Mouse (Mus musculus): Measurements from ENCODE around the gene Unc13b.
A peak's percentile ranks its signal among the peaks of the same experiment; 100 is the strongest.

Unc13b gene

DNA sequence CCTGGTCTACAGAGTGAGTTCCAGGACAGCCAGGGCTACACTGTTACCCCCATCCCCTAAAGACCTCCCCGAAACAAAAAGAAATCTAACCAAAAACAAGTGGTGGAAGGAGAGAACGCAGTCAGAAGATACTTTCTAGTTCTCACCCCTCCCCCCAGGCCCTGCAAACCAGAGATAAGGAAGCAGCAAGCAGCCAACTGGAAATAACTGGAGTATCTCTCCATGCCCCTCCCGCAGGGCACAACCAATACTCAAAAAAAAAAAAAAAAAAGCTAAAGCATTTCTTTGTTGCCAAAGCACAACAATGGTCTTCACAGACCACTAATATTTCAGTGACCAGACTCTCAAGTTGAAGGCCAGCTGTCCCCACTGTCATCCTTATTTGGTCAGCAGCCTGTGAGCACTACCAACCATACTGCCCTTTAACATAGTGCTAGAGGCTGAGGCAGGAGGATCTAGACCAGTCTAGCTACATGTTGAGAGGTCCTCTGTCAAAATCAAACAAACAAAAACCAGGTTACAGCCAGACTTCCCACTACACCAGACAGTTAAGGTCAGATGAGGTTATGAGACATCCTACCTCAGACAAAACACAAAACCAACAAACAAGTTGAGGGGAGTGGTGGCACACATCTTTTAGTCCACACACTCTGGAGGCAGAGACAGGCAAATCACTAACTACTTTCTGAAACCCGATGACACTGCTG, 20.7 kb upstream of the Unc13b start:
- DNase-seq (ENCODE audit: low spot score), result no peak

DNA sequence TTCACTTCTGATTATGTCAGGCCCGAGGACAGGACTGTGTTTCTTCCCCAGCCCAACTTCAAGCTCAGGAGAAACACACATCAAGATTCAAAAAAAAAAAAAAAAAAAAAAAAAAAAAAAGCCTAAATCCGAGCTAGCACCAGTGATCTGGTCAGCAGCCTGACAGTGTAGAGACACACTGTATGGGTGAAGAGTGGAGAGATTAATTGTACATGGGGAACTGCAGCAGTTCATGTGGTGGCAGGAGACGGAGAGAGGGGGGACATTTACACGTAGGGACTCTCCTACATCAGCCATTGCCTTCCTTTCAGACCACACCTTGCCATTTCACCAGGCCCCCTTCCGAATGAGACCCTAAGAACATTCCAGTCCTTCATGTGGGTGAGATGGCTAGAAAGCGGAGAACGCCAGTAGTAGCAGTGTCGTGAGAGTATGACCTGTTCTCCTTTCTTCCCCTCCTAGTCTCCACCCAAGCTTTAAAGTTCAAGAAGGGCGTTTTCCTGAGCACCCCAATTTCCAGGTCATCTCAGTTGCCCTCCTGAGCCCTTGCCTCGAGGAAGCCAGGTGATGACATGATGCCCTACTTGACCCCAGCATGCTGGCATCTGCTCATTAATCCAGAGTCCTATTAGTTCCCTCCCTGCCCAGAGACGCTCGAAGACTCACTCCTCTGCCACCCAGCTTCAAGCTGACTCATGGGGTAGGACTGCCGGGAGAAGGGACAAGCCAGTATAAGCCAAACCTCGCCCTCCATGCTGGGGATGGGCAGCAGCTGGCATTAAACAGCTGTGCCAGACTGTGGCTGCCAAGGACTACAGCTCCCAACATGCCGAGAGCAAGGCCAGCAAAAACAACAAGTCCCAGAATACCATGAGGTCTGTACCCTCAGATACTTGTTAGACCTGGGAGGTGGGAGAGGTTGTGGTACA, 19.9 kb upstream of the Unc13b start:
- DNase-seq (ENCODE audit: low spot score), result peak; percentile 78

DNA sequence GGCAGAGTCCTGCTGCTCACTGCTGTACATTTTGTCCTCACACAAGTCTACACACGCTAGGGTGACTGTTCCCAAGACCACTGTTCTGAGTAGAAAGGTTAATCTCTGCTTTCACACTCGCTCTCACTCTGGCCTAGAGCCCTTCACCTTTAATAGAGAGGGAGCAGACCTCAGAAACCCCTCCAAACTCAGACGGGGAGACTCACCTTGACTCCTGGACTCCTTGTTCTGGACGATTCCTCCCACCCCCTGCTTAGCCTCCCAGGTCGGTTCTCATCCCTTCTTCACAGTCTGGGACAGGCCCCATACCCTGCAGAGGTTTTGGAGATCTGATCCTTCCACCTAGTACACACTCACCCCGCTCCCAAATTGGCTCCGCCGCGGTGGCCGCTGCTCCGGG, 19.1 kb upstream of the Unc13b start:
- DNase-seq (ENCODE audit: low spot score), result no peak

DNA sequence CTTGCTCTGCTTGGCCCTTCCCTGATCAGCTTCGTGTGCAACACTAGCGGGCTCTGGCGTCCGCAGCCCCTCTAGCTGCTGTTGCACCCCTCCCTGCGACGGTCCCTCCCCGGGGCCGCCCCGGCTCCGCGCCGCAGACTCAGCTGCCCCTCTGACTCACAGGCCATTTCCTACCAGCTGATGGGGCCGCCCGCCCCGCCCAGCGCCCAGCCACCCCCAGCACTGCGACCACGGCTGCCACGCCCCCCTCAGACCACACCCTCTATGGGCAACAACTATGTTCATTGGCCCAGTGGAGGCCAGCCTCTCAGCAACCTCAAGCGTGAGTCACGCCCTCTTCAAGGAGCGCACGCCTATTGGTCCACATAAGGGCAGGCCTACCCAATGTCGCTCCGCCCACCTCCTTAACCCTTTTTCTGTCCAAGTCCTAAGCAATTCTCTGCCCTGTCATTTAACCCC, 18.6 kb upstream of the Unc13b start:
- DNase-seq (ENCODE audit: low spot score), result peak; percentile 94

DNA sequence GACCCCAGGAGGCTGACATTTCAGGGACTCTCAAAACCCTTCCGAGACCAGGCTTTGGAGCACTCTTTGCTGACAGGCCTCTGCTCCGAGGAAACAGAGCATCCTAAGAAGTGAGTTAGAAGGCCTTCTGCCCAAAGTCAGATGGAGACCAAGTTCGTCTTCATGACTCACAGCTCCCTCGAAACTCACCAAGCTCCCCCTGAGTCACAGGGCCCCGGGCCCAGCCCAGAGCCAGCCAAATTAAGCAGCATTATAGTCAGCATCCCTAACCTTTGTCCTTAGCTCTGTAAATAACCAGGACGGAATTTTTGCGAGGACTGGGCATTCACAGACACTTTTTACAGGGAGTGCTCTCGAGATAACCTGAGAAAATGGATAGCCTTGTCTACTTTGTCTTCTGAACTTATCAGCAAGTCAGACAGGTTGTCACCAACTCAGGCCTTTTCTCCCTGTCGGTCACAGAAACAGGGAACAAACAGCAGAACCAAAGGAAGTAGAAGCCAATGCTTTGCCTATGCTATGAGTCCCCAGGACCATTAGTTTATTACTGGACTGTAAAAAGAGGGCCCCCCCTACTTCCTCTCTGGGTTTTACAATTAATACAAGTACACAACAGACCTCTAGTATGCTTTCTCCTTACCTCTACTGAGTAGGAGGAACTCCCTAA, 17.7 kb upstream of the Unc13b start:
- peak; percentile 22 for DNase-seq (ENCODE audit: low spot score)

DNA sequence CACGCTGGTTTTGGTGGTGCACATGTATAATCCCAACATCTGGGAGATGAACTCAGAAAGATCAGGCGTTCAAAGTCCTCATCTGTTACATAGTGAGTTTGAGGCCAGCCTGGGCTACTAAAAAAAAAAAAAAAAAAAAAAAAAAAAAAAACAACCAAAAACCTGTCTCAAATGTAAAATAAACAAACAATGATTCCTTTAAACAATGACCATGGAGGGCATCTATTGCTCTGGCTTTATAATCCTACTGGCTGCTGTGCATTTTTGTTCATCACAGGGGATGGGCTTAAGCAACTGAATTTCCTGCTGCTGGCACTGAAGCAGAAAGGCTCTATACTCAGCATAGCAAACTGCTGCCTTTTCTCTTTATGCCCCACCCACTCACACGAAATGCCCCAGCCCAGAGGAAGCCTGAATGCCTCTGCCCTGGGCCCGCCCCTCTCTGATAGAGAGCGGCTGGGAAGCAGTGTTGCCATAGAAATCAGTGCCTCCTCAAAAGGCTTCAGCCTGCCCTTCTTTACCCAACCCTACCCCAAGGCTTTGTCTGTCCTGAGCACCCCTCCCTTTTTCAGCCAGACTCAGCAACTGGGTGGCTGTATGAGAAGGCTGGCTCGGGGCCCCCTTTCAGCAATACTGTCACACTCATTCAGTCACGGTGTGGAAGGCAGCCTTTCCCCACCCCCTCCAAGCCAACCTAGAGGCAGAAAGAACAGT, 15.0 kb upstream of the Unc13b start:
- peak; percentile 71 for DNase-seq (ENCODE audit: low spot score)

DNA sequence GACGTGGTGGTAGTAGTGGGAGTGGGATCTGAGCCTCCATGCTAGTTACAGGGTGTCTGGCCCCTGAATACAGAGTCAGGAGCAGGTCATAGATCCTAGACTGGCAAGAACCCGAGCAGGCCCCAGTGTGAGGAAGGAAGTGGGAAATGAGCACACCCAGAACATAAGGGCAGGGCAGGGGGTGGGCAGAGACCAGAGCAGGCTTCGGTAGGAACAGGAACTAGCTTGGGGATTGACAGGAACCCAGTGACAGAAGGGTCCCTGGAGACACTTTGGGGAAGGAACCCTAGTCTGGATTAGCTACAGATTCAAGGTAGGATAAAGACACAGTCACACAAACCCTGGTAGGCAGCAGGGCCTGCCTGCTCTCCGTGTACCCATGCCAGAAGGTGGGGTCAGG, 14.1 kb upstream of the Unc13b start:
- peak; percentile 24 for DNase-seq (ENCODE audit: low spot score)

DNA sequence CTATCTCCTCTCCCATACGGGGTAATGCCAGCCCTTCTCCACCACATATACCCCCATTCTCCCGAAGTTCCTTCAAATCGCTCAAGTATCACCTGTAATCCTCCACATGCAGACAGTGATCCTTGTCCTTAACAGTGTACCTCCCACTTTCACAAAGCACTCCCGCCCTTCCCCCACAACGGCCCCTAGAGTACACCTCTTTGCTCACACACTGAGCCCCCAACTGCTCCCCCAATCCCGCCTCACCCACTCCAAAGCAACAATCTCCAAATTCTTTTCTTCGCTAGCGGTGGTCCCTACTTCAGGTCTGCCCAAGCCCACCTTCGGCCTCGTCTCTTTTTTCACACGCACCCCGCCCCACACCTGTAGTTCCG, 13.5 kb upstream of the Unc13b start:
- no peak for DNase-seq (ENCODE audit: low spot score)

DNA sequence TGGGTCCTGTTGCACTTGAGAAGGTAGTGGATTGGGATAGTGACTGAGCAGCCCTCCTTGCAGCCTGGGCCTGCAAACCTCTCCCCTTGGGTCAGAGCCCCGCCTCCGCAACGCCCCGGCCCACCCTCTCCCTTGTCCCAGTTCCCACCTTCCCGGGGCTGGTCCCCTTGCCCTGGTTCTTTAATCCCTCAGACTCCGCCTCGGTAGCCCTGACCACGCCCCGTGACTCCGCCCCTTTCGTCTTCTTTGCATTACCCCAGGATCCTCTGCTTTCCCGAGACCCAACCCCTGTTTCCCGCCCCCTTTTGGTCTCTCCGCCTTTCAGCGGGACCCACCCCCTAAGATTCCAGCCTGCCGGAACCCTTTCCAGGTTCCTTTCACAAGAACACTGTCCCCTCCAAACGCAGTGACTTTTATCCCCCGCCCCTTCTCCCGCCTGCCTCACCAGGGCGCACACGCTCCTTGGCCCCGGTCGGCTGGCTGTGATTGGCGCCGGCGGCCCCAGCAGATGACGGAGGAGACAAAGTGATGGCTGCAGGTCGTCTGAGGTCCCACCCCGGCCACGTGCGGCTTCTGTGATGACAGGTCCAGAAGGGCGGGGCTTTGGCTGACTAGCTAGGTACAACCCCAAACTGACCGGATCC, 13.0 kb upstream of the Unc13b start, which contains the start of gene Fam214b:
Fam214b (minus strand) TSS at position 562 of the 644 bp plus-strand sequence.
- peak; percentile 94 for DNase-seq (ENCODE audit: low spot score)

DNA sequence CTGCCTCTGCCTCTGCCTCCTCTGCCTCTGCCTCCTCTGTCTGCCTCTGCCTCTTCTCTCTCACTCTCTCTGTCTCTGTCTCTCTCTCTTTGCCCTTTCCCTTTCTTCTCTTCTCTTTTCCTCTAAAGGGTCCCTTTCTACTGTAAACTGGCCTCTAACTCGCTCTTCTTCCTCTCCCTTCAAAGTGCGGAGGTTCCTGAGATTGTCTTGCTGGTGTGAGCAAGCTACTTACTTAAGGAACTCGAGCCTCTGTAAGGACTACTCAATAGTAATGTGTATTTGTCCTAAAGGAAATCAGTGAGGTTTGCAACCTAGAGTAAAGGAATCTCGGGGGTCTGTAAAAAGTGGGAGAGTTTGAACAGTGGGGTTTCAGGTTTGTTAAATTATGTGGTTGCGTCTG, 12.1 kb upstream of the Unc13b start:
- DNase-seq (ENCODE audit: low spot score), result no peak

DNA sequence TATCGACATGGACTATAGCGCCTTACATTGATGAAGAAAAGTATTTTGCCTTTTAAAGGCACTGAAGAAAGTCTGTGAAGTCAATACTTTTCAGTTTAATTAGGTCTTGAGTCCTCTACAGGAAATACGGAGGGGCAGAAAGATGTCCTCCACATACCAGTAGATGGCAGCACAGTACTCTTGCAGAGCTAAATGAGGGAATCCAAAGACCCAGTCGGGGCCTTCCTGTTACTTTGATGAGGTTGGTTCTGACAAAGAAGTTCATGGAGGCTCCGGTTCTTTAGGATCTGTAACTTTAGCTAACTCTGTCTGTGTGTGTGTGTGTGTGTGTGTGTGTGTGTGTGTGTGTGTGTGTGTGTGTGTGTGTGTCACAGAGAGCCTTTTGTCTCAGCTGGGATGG, 11.5 kb upstream of the Unc13b start:
- DNase-seq (ENCODE audit: low spot score), result peak; percentile 82

DNA sequence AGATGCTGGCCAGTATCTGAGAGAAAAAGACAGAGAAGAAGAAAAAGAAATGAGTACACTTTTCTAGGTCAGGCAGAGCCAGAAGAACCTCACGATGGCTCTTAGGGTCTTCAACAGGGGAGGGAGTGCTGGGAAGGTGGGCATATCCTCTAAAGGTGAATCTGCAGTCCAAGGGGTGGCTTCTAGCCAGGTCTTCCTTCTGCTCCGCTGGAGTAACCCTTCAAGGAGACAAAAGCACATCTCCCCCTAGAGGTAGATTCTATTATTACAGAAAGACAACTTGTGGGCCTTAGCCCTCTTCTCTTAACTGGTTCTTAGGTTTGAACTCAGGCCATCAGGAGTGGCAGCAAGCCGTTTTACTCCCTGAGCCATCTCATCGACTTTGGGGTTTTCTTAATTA, 6.1 kb upstream of the Unc13b start:
- peak; percentile 76 for DNase-seq (ENCODE audit: low spot score)

DNA sequence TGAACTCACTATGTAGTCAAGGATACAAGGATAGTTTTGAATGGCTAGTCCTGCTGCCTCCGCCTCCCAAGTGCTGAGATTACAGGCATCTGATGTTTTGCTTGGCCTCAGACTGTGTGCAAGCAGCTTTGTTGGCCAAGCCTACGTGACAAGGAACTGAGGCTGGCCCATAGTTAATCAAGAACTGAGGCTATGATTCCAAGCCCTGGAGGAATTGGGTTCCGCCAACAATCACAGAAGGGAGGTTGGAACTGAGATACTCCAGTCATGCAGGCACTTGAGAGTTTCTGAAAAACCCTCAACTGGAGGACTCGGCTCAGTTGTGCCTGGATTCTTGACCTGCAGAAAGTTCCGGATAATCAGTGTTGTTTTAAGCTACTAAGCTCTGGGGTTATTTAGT, 1.1 kb upstream of the Unc13b start:
- DNase-seq (ENCODE audit: low spot score), result no peak

DNA sequence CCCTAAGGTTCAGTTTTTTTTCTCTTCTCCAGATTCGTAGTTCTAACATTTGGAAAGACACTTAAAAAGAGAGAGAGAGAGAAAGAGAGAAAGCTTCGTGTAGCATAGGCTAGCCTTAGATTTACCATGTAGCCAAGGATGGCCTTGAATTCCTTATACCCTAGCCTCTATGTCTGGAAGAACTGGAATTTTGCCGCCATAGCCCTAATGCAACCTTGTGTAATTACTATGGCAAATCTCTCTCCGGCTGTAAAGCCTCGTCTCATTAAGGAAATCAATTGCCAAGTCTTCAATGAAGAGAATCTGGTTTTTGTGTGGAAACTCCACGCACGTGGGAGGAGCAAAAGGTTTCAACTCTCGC, 381 bp upstream of the Unc13b start:
- DNase-seq (ENCODE audit: low spot score), result no peak

DNA sequence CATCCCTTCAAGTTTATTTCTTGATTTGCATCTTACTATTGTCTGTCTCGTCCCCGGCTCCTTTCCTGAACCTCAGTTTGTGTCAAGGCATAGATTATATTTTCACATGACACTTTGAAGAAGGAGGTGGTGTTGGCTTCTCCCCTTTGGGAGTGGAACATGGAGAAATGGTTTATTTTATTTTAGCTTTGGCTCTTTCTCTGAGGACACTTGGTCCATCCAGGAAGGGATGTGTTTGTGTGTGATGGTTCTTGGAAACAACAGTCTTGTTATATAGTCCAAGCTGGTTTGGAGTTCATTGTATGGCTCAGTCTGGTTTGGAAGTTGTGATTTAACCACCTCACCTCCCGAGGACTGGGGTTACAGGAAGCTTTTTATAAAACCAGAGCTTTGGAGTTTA, 944 bp downstream of the Unc13b start:
- no peak for DNase-seq (ENCODE audit: low spot score)

DNA sequence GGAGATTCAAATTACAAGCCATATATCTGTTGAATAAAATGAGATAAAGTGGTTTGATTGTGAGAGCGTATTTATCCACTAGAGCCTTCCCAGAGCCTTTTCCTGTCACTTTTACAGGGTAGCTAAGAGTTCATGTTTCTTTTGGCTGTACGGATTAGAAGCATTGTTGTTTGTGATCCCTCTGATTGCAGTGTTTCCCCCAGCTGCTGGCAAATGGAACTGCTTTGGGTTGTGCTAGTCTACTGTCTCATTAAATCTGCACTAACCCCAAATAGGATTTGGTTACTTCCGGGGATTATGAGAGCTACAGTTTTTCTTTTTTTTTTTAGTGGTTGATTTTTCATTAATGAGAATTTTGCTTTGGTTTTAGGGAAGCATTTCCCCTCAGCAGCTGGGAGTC, 1.5 kb downstream of the Unc13b start:
- DNase-seq (ENCODE audit: low spot score), result no peak

DNA sequence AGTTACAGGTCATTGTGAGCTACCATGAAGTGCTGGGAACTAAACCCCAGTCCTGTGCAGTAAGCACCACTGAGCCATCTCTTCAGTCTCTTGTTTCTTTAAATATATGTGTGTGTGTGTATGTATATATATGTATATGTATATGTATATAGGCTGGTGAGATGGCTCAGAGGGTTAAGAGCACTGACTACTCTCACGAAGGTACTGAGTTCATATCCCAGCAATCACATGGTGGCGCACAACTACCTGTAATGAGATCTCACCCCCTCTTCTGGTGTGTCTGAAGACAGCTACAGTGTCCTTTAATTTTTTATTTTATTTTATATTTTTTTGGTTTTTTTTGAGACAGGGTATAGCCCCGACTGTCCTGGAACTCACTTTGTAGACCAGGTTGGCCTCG, 6.7 kb downstream of the Unc13b start:
- no peak for DNase-seq (ENCODE audit: low spot score)

DNA sequence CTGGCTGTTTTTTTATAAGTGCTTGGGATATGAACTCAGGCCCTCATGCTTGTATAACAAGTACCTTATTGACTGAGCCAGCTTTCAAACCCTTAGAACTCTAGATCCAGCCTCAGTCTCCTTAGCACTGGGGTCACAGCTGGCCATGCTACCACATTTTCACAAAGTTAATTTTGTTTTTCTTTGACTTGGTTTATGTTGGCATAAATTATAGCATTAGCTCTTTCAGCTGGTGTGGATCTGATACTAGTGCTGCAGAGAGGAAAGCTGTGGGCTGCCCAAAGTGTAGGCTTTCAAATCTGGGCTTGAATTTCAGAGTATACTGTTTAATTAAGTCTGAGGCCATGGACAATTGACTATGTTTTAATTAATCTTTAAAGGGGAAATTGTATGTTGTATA, 16.2 kb downstream of the Unc13b start:
- DNase-seq (ENCODE audit: low spot score), result no peak

DNA sequence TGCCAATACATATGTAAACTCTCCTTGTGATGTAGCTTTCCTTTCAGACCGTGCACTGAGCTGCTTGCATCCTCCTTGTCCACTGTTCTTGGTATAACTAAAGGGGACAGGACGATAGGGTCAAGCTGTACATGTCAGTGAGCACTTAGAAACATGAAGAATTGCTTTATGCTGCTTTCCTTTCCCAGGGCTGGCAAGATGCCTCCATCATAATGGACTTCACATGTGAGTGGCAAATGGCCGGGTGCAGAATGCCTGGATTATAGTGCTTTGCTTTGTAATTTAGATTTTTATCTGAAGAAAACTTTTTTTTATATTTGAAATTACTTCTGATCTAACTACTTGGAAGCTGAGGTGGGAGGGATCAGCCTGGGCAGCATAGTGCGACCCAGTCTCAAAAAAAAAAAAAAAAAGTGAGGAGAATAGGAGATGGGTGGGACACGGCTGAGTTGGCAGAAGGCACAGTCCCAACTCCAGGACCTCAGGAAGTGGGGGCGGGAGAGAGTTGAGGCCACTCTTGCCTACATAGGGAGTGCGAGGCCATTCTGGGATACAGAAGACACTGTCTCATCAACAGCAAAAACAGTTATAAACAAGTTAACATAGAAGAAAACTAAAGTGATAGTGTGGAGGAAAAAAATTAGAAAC, 19.4 kb downstream of the Unc13b start:
- DNase-seq (ENCODE audit: low spot score), result no peak

DNA sequence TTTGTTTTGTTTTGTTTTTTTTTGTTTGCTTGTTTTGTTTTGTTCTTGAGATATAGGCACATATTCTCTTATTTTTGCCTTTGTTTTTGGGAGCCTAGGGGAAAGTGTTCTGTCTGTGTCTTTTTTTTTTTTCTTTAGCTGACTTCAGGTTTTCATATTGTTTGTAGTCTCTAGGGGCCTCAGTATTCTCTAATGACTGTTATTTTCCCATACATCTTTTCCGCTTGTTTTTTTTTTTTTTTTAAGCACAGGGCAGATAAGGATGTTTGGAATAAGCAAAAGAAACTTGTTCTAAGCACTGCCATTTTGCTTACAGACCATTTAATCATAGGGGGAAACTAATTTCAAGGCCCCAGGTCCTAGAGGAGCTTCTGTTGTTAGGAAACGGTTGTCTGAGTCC, 23.7 kb downstream of the Unc13b start:
- DNase-seq (ENCODE audit: low spot score), result no peak

DNA sequence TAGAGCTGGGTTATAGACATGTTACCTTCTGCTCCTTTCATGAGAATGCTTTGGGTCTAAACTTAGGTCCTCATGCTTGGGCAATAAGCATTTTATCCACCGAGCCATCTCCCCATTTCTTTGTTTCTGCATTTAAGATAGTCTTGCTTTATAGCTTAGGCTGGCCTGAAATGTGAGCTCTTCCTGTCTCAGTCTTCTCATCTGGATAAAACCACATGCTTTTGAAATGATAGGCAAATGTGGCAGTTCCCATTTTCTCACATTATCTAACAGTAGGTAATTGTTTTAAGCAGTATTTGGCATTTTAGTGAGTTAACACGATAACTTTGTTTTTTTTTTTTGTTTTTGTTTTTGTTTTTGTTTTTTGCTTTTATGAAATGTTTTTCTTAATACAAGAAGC, 31.2 kb downstream of the Unc13b start:
- no peak for DNase-seq (ENCODE audit: low spot score)
